Mouse (Mus musculus) bone marrow, adult 2 months (tissue): ENCODE results near the gene Brd4. TPM values are rescaled to one million over a fixed set of nuclear protein-coding genes. Genes with fewer than 3 reads are reported as not detected.

ENCODE experiments used
- H3K27ac ChIP-seq: fragments of 200-500 bp; 2 replicates; pipeline ENCODE4 v1.5.1; 2012; ENCODE audit warnings: low read depth, mild to moderate bottlenecking, control low read depth, inconsistent platforms, low read length; ENCODE audit not compliant: control insufficient read depth, poor library complexity, insufficient read depth
- H3K4me1 ChIP-seq: fragments of 200-500 bp; 2 replicates; pipeline ENCODE4 v1.6.1; 2011; ENCODE audit warnings: low read length; ENCODE audit not compliant: control insufficient read depth, insufficient read depth
- H3K4me3 ChIP-seq: fragments of 200-500 bp; replicated peaks from 2 replicates; pipeline ENCODE3; 2011; ENCODE audit warnings: mild to moderate bottlenecking, low read depth, low read length, control low read depth; ENCODE audit not compliant: control insufficient read depth
- CTCF ChIP-seq: fragments of 200-500 bp; IDR thresholded peaks from 2 replicates; pipeline ENCODE4 v1.5.1; 2011; ENCODE audit warnings: low read length, control low read depth; ENCODE audit not compliant: control insufficient read depth, insufficient read depth
- POLR2A ChIP-seq: fragments of 200-500 bp; IDR thresholded peaks from 2 replicates; pipeline ENCODE4 v1.6.1; 2011; ENCODE audit warnings: low read depth, mild to moderate bottlenecking, control low read depth, low read length, borderline replicate concordance; ENCODE audit not compliant: control insufficient read depth
- WGBS: fragments of 180-500 bp; shearing (Covaris S2); methylation state at CpG from one replicate; pipeline ENCODE4 v1.1.7; 2018; 5-methylcytosine and 5-hydroxymethylcytosine counted together
- polyA plus RNA-seq: library from polyadenylated mRNA; stranded (reverse); fragments of >200 nt; gene quantifications from 2 replicates; pipeline ENCODE4 v1.2.4, GENCODE M21; 2011; ENCODE audit warnings: low replicate concordance; ENCODE audit not compliant: missing spikeins, insufficient read depth, insufficient read length

Brd4 gene
- polyA plus RNA-seq, 1 experiment, result 129 TPM

DNA sequence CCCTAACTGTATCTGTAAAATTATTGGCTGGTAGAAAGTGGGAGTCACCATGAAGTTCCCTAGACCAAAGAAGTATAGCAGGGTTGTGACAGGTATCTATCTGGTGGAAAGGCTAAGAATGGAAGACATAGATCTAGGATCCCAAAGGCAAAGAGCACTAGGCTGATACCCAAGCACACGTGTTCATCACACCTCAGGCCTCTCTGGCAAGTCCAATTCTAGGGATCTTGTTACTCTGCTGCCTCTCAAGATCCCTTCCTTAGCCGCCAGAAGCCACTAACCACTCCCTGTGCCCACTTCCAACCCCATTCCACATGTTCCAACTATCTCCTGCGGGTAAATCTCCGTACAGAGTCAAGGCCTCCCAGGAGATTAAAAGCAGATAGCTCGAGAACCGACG lies 35.4 kb upstream of the Brd4 start:
- H3K27ac ChIP-seq, result peak overlapping the region; percentile 61

DNA sequence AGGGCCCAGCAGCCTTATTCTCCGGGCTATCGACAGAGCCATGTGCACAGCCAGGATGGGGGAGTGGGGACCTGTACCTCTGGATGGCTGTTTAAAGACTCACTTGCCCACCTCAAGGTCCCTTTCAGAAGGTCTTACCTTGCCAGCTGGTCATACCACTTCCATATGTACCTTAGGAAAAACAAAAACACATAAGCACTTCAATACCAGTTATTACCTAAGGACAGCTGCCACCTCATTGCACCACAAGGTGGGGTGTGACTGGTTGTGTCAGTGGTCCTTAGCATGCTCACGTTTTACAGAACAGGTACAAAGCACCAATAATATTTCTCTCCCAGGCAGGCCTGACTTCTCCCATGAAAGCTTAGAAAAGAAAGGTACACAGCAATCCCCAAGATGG lies 33.2 kb upstream of the Brd4 start:
- Histone ChIP-seq H3K4me3 (no peak overlapping the region), H3K4me1 (no peaks in the 10 kb centered on the region; the same call in 1 of the 2 replicates), H3K27ac (no peak overlapping the region)
- 80% methylated on average over 3 of the region's 3 CpGs for WGBS
- no peak for TF ChIP-seq CTCF
- TF ChIP-seq POLR2A, result no peak

More for the DNA sequence above, 35.4 kb upstream of the Brd4 start:
- H3K4me3 ChIP-seq, result peak overlapping the region; percentile 98
- H3K4me1 ChIP-seq, result no peaks in the 10 kb centered on the region; the same call in 1 of the 2 replicates
- TF ChIP-seq POLR2A, result no peak
- no peak for TF ChIP-seq CTCF
- WGBS, result under 1% methylated on average over 7 of the region's 7 CpGs

DNA sequence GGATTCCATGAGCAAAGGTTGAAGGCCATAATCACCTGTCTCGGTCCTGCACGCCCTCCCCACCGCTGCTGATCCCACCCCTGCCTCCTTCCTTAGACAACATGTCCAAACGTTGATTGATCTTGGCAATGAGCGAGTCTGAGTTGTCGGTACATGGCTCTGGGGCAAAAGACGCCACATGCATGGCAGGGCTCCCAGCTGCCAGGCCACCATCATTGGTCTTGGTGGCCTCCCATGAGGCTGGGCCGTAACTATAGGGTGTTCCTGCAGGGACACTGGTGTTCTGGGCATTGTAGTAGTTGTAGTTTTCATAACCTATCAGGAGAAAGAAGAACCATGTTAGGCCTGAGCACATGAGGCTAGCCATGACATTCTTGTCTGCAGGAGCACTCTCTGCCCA lies 32.5 kb upstream of the Brd4 start:
- TF ChIP-seq POLR2A (no peak), CTCF (no peak)
- WGBS, result 94% methylated on average over 8 of the region's 8 CpGs
- H3K4me3 ChIP-seq, result no peak overlapping the region
- H3K4me1 ChIP-seq, result no peaks in the 10 kb centered on the region; the same call in 1 of the 2 replicates
- H3K27ac ChIP-seq, result no peak overlapping the region

DNA sequence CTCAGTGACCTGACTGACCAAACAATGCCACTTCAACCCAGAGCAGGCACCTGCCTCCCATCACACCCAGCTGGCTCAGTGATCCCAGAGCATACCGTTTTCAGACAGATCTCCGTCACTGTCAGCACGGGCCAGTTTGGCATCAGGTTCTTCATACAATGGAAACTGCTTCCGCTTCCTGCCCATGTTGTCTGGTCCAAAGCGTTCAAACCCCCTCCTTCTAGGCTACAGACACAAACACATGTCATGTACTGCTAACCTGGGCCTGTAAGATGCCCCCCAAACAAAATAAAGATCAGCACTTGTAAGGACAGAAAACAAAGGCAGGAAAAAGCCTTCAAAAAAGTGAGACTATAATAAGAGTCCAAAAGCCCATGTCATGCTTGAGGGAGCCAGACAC lies 31.0 kb upstream of the Brd4 start:
- TF ChIP-seq POLR2A (no peak), CTCF (no peak)
- WGBS, result 92% methylated on average over 5 of the region's 5 CpGs
- Histone ChIP-seq H3K4me3 (no peak overlapping the region), H3K4me1 (no peaks in the 10 kb centered on the region; the same call in 1 of the 2 replicates), H3K27ac (no peak overlapping the region)

DNA sequence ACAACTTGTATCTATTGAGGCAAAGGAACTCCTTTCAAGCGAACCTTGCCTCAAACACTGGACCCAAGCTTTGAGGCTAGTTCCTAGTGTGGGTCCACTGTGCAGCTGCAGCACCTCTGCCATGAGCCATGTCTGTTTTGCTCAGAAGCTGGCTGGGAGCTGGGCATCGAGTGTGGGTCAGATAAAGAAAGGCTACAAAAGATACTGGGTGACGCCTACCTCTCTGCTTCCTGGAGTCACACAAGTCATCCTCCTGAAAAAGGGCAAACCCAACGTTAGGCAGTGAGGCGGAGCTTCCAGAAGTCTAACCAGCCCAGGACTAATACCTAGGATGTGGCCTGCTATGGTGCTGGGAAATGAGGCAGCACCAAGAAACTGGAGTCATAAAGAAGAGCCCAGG lies 29.4 kb upstream of the Brd4 start:
- WGBS, result 64% methylated on average over 5 of the region's 5 CpGs
- Histone ChIP-seq H3K27ac (no peak overlapping the region), H3K4me1 (no peaks in the 10 kb centered on the region)

DNA sequence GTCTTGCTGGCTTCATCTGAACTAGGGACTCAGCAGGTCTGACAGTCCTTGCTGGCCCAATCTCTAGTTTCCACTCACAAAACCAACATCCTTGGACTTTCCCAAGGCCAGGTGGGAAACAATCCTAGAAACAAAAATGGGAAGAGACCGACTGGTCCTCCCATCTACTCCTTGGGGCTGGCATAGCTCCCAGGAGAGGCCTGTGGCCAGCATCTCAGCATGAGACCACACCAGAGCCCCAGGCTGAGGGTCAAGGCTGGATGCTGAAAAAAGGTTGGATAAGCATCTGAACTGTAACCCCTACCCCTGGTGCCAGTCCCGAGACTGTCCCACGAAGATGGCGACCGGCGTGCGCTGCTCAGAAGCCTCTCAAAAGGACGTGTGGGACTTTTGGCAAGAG lies 28.3 kb upstream of the Brd4 start:
- Histone ChIP-seq H3K27ac (no peak overlapping the region), H3K4me1 (no peaks in the 10 kb centered on the region), H3K4me3 (no peak overlapping the region)
- 93% methylated on average over 8 of the region's 8 CpGs for WGBS
- TF ChIP-seq POLR2A (no peak), CTCF (no peak)

More for the DNA sequence above, 29.4 kb upstream of the Brd4 start:
- no peak overlapping the region for H3K4me3 ChIP-seq
- TF ChIP-seq POLR2A, result no peak
- TF ChIP-seq CTCF, result no peak

DNA sequence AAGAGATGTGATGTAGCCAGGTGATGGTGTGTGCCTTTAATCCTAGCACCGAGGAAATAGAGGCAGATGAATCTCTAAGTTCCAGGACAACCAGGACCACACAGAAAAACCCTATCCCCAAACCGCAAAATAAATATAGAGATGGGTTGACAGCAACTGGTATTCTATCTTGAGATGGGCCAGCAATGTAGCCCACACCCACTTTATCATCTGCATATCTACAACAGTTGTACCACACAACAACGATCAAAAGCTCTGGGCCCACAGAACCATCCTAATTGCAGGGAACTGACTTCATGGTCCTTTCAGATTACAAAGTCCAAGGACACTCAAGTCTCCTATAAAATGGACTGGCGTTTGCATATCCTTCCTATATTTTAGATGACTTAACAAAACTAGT lies 23.4 kb upstream of the Brd4 start:
- H3K4me3 ChIP-seq, result no peak overlapping the region
- no peaks in the 10 kb centered on the region for H3K4me1 ChIP-seq
- 56% methylated on average over 4 of the region's 4 CpGs for WGBS
- no peak overlapping the region for H3K27ac ChIP-seq
- TF ChIP-seq POLR2A (no peak), CTCF (no peak)

DNA sequence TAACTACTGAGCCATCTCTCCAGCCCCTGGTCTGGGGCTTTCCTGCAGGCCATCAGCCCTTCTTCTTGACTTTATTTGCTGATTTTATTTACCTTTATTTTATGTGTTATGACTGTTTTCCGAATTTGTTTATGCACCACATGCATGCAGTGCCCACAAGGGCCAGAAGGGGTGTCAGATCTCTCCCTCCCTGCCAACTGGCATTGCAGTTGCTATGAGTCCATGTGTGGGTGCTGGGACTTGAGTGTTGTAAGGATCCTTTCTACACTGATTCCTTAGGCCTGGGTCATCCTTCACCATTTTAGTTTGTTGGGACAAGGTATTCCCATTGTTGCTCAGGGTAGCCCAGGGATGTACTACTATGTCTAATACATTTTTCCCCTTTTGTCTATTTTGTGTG lies 13.6 kb upstream of the Brd4 start:
- Histone ChIP-seq H3K4me1 (no peaks in the 10 kb centered on the region), H3K27ac (no peak overlapping the region), H3K4me3 (no peak overlapping the region)
- WGBS, result 84% methylated on average over 1 of the region's 1 CpGs
- no peak for TF ChIP-seq POLR2A
- no peak for TF ChIP-seq CTCF

DNA sequence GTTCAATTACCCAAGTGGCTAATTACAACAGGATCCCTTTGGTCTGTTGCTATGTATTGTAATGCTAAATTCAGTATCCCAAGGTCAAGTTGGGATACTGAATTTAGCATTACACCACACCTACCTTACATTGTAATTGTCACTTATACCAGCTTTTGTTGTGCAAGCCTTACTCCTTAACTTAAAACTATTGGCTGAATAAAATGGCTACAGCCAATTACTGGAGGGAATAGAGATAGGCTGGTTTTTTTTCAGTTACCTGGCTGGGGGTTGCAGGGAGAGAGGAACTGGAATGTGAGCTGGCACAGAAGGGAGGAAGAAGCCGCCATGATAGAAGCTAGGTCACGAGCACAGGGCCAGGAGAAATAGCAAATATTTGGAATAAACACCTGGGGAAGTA lies 11.4 kb upstream of the Brd4 start:
- Histone ChIP-seq H3K4me1 (no peaks in the 10 kb centered on the region), H3K4me3 (no peak overlapping the region), H3K27ac (no peak overlapping the region)
- TF ChIP-seq CTCF (no peak), POLR2A (no peak)
- WGBS, result 85% methylated on average over 2 of the region's 2 CpGs
